Mouse (Mus musculus) MEL (cell line): ENCODE results near the gene Zfp617.

Experiments used
- CTCF ChIP-seq, 3 experiments: IDR thresholded peaks in 2 of 3; conservative IDR thresholded peaks in 1 of 3; 2 replicates each; pipeline ENCODE4 v1.5.1; 2011 to 2012; ENCODE audit warnings: low read length in 3 of 3, low read depth in 2 of 3, mild to moderate bottlenecking in 2 of 3, improper control_type of control experiment in 1 of 3, inconsistent platforms in 1 of 3, mixed read lengths in 1 of 3, moderate library complexity in 1 of 3; ENCODE audit not compliant: control insufficient read depth in 1 of 3, insufficient read depth in 1 of 3, poor library complexity in 1 of 3, severe bottlenecking in 1 of 3
- HCFC1 ChIP-seq: IDR thresholded peaks from 2 replicates; pipeline ENCODE4 v1.6.1; 2012; ENCODE audit warnings: low read depth, mild to moderate bottlenecking, inconsistent platforms, low read length, improper control_type of control experiment, moderate library complexity
- MAZ ChIP-seq: IDR thresholded peaks from 2 replicates; pipeline ENCODE4 v1.6.1; 2012; ENCODE audit warnings: low read depth, mild to moderate bottlenecking, inconsistent platforms, low read length, improper control_type of control experiment
- POLR2A ChIP-seq, 2 experiments: IDR thresholded peaks; 2 replicates each; pipeline ENCODE4 v1.6.1; 2011 to 2012; ENCODE audit warnings: low read length in 2 of 2, mild to moderate bottlenecking in 2 of 2, control low read depth in 1 of 2, improper control_type of control experiment in 1 of 2, low read depth in 1 of 2, moderate library complexity in 1 of 2; ENCODE audit not compliant: control insufficient read depth in 1 of 2, insufficient read depth in 1 of 2, poor library complexity in 1 of 2
- POLR2AphosphoS5 ChIP-seq: IDR thresholded peaks from 2 replicates; pipeline ENCODE4 v1.6.1; 2012; ENCODE audit warnings: low read depth, borderline replicate concordance, mild to moderate bottlenecking, inconsistent platforms, low read length, moderate library complexity, mixed read lengths

DNA sequence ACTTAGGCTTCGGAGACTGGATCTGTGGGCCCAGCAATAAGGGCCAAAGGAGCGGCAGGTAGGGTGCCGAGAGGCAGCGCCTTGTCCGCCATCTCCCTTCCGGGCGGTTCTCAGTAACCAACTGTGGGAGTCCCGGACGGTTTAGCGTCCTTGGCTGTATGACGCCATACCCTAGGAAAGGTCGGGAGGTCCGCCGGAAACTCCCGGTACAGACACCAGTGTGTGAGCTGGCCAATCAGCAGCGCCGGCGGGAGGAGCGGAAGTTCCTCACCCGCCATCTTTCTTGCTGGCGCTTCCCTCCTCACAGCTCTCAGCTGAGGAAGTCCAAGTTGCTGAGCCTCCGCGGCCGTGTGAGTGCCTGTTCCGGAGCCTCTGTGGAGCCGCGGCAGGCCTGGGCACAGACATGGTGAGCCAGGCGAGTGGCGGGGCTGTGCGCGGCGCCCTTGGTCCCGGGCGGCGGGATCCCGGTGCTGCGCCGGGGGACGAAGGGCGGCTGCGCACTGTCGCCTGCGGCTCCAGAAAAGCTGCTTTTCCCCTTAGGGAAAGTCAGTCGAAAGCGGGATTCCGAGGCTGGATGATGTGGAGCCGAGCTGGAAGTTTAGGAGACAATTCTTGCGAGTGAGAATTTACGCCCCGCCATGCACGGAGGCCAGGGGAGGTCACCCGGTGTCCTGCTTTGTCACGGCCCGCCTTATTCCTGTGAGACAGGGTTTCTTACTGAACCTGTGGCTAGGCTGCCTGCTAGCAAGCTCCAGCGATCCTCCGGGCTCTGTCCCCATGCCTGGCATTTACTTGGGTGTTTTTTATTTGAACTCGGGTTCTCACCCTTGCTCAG lies 14.3 kb downstream of the Zfp617 start:
- TF ChIP-seq POLR2A (IDR thresholded peaks at IDR 0.05; ENCODE audit: control insufficient read depth in 1 of 2, insufficient read depth in 1 of 2, low read depth in 1 of 2, low read length in 2 of 2, poor library complexity in 1 of 2) = peak; percentile 71 to 84
- peak; percentile 90 for TF ChIP-seq HCFC1
- TF ChIP-seq MAZ = no peak
- no peak for TF ChIP-seq CTCF (IDR thresholded peaks at IDR 0.05 in 2 of 3, conservative IDR thresholded peaks at IDR 0.05 in 1 of 3; ENCODE audit: control insufficient read depth in 1 of 3, insufficient read depth in 1 of 3, low read depth in 2 of 3, low read length in 3 of 3, poor library complexity in 1 of 3, severe bottlenecking in 1 of 3)
- no peak for TF ChIP-seq POLR2AphosphoS5
